Mouse (Mus musculus) yolk sac, embryonic 10.5 days (tissue): Measurements from ENCODE around the gene Rpl10a.
A peak's percentile ranks its signal among the peaks of the same experiment; 100 is the strongest.
"Not testable (repeated sequence)": the region's sequence is repeated elsewhere in the genome, so short reads cannot be mapped to it uniquely, and the experiment has no call there.

ENCODE experiments used
- DNase-seq: peaks from one replicate; pipeline ENCODE4 v3.0.0-alpha.2; 2017; ENCODE audit warnings: low spot score

The Rpl10a gene

GRCm38 (mm10) chr17:28308297-28309195 is 19.7 kb upstream of the Rpl10a start:
- DNase-seq = peak; percentile 71

- DNase-seq = no peak
These were observed 17.4 kb upstream of the Rpl10a start for GRCm38 (mm10) chr17:28310831-28311230.

GRCm38 (mm10) chr17:28311366-28312132 is 16.7 kb upstream of the Rpl10a start:
- DNase-seq = no peak

GRCm38 (mm10) chr17:28312232-28313211 is 15.7 kb upstream of the Rpl10a start:
- DNase-seq = no peak

- DNase-seq = peak; percentile 99
These were observed 14.9 kb upstream of the Rpl10a start, which contains the start of gene Fance for GRCm38 (mm10) chr17:28313212-28313879. Gene Fance, plus strand, starts transcription at chr17:28313519.

- no peak for DNase-seq
These were observed 14.4 kb upstream of the Rpl10a start for GRCm38 (mm10) chr17:28313880-28314225.

- DNase-seq = no peak
These were observed 12.6 kb upstream of the Rpl10a start for GRCm38 (mm10) chr17:28315611-28316160.

- DNase-seq = no peak
These were observed 11.8 kb upstream of the Rpl10a start for GRCm38 (mm10) chr17:28316476-28316875.

- DNase-seq = no peak
These were observed 11.2 kb upstream of the Rpl10a start for GRCm38 (mm10) chr17:28317091-28317490.

GRCm38 (mm10) chr17:28317725-28318124 is 10.5 kb upstream of the Rpl10a start:
- DNase-seq = no peak

- DNase-seq = no peak
These were observed 6.6 kb upstream of the Rpl10a start for GRCm38 (mm10) chr17:28321700-28322099.

- DNase-seq = no peak
These were observed 4.5 kb upstream of the Rpl10a start for GRCm38 (mm10) chr17:28323786-28324185.

GRCm38 (mm10) chr17:28324416-28324815 is 3.9 kb upstream of the Rpl10a start:
- not testable (repeated sequence) for DNase-seq

GRCm38 (mm10) chr17:28325751-28326150 is 2.5 kb upstream of the Rpl10a start:
- DNase-seq = no peak

- no peak for DNase-seq
These were observed 1.3 kb upstream of the Rpl10a start for GRCm38 (mm10) chr17:28326951-28327350.

- DNase-seq = no peak
These were observed 472 bp upstream of the Rpl10a start for GRCm38 (mm10) chr17:28327673-28328325.

- peak; percentile 23 for DNase-seq
These were observed 675 bp downstream of the Rpl10a start for GRCm38 (mm10) chr17:28328946-28329345.

- peak; percentile 17 for DNase-seq
These were observed 1.4 kb downstream of the Rpl10a start for GRCm38 (mm10) chr17:28329503-28330231.

- DNase-seq = no peak
These were observed 1.9 kb downstream of the Rpl10a start for GRCm38 (mm10) chr17:28330232-28330546.

- DNase-seq = not testable (repeated sequence)
These were observed 2.3 kb downstream of the Rpl10a start for GRCm38 (mm10) chr17:28330590-28330989.
